Mouse (Mus musculus): Measurements from ENCODE around the gene Papolb. TPM values are rescaled to one million over a fixed set of nuclear protein-coding genes. Genes with fewer than 3 reads are reported as not detected.

Gene Papolb
- polyA plus RNA-seq, 1 experiment = 0.31 TPM

GRCm38 (mm10) chr5:142524711-142525464 lies 5.0 kb downstream of the Papolb start:
- Histone ChIP-seq H3K4me1 (ENCODE audit: control insufficient read depth, insufficient read depth, low read length) (no peaks in the 10 kb centered on the region), H3K4me3 (ENCODE audit: insufficient read depth, low read length) (no peak overlapping the region), H3K27ac (ENCODE audit: insufficient read depth, low read length) (no peak overlapping the region)
- TF ChIP-seq POLR2A (IDR thresholded peaks at IDR 0.05; ENCODE audit: extremely low read depth, insufficient read depth, low read length) (no peak), CTCF (IDR thresholded peaks at IDR 0.05; ENCODE audit: extremely low read depth, insufficient read depth, low read length) (no peak)

DNA sequence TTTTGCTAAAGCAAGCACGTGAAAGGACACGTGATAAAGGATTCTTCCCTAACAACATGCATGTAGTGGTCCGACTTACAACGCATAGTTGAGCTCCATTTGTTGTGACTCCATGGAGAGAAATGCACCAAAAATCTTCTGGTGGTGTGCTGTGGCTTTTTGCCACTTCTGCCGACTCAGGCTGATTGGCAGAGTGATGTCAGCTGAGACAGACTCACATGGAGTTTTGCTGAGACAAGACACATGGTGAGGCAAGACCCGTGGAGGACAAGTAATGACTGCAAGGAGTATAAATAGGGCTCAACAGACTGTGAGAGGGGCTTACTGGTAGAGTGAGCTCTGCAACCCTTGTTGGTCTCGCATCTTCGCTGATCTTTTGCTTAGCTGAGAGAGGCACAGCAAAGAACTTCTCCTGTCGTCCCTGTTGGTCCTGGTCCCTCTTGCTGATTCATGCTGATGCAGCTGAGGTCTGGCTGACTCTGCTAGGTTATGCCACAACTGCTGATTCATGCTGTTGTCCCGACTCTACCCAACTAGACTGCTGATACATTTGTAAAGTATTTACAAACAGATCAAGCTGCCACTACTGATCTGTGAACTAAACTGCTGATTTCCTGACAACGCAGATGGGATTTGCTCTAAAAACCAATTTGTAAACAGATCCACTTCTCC lies 8.5 kb downstream of the Papolb start:
- Histone ChIP-seq H3K27ac (ENCODE audit: insufficient read depth, low read length) (no peak overlapping the region), H3K4me3 (ENCODE audit: insufficient read depth, low read length) (no peak overlapping the region), H3K4me1 (ENCODE audit: control insufficient read depth, insufficient read depth, low read length) (peaks cover 3% of the 10 kb centered on the region; the same call in 1 of the 2 replicates)
- no peak for TF ChIP-seq POLR2A (IDR thresholded peaks at IDR 0.05; ENCODE audit: extremely low read depth, insufficient read depth, low read length)
- no peak for TF ChIP-seq CTCF (IDR thresholded peaks at IDR 0.05; ENCODE audit: extremely low read depth, insufficient read depth, low read length)

GRCm38 (mm10) chr5:142520360-142520759 lies 9.5 kb downstream of the Papolb start:
- H3K27ac ChIP-seq (ENCODE audit: insufficient read depth, low read length) = no peak overlapping the region
- TF ChIP-seq CTCF (IDR thresholded peaks at IDR 0.05; ENCODE audit: extremely low read depth, insufficient read depth, low read length) (no peak), POLR2A (IDR thresholded peaks at IDR 0.05; ENCODE audit: extremely low read depth, insufficient read depth, low read length) (no peak)
- peaks cover 3% of the 10 kb centered on the region; the same call in 1 of the 2 replicates for H3K4me1 ChIP-seq (ENCODE audit: control insufficient read depth, insufficient read depth, low read length)
- H3K4me3 ChIP-seq (ENCODE audit: insufficient read depth, low read length) = no peak overlapping the region

DNA sequence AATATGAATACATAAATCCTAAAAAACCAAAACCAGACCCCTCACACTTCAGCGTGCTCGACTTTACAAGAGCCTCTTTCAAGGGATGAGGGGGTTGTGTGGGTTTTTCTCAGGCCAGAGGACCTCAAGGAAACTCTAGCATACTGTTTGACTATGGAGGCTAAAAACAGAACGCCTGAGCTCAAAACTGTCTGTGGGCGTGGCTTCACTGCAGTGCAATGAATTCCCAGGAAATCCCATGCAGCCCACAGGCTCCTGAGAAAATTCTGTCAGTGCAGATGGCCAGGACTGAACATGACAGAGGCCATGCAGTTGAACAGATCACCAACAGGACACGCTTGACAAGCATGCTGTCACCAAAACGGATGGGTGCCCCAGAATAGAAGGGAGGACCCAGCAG lies 10.9 kb downstream of the Papolb start:
- TF ChIP-seq CTCF (IDR thresholded peaks at IDR 0.05; ENCODE audit: extremely low read depth, insufficient read depth, low read length) (no peak), POLR2A (IDR thresholded peaks at IDR 0.05; ENCODE audit: extremely low read depth, insufficient read depth, low read length) (no peak)
- no peak overlapping the region for H3K4me3 ChIP-seq (ENCODE audit: insufficient read depth, low read length)
- no peak overlapping the region for H3K27ac ChIP-seq (ENCODE audit: insufficient read depth, low read length)
- peaks cover 3% of the 10 kb centered on the region; the same call in 1 of the 2 replicates for H3K4me1 ChIP-seq (ENCODE audit: control insufficient read depth, insufficient read depth, low read length)

DNA sequence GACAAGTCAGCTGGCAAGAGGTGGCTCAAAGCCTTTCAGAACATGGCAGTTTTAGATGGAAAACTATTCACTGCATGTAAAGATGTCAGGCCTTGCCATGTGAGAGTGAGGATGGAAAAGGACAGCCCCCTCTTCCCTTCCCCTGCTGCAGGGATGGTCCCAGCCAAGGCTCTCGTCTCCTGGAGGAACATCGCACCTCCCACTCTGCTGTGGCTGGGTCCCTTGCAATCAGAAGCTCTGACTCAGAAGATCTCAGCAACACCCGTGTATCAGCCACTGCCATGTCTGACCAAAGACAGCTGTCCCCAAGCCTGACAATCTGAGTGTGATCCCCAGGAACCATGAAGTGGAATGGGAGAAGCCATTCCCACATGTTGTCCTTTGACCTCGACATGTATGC lies 17.8 kb downstream of the Papolb start:
- H3K4me1 ChIP-seq (ENCODE audit: control insufficient read depth, insufficient read depth, low read length) = peaks cover 2% of the 10 kb centered on the region; the same call in 1 of the 2 replicates

GRCm38 (mm10) chr5:142510061-142510414 lies 19.8 kb downstream of the Papolb start:
- Histone ChIP-seq H3K4me3 (ENCODE audit: insufficient read depth, low read length) (no peak overlapping the region), H3K27ac (ENCODE audit: insufficient read depth, low read length) (no peak overlapping the region), H3K4me1 (ENCODE audit: control insufficient read depth, insufficient read depth, low read length) (peaks cover 2% of the 10 kb centered on the region; the same call in 1 of the 2 replicates)
- TF ChIP-seq POLR2A (IDR thresholded peaks at IDR 0.05; ENCODE audit: extremely low read depth, insufficient read depth, low read length) (no peak), CTCF (IDR thresholded peaks at IDR 0.05; ENCODE audit: extremely low read depth, insufficient read depth, low read length) (no peak)

More for the DNA sequence above, 17.8 kb downstream of the Papolb start:
- Histone ChIP-seq H3K4me3 (ENCODE audit: insufficient read depth, low read length) (no peak overlapping the region), H3K27ac (ENCODE audit: insufficient read depth, low read length) (no peak overlapping the region)
- TF ChIP-seq CTCF (IDR thresholded peaks at IDR 0.05; ENCODE audit: extremely low read depth, insufficient read depth, low read length) (no peak), POLR2A (IDR thresholded peaks at IDR 0.05; ENCODE audit: extremely low read depth, insufficient read depth, low read length) (no peak)

DNA sequence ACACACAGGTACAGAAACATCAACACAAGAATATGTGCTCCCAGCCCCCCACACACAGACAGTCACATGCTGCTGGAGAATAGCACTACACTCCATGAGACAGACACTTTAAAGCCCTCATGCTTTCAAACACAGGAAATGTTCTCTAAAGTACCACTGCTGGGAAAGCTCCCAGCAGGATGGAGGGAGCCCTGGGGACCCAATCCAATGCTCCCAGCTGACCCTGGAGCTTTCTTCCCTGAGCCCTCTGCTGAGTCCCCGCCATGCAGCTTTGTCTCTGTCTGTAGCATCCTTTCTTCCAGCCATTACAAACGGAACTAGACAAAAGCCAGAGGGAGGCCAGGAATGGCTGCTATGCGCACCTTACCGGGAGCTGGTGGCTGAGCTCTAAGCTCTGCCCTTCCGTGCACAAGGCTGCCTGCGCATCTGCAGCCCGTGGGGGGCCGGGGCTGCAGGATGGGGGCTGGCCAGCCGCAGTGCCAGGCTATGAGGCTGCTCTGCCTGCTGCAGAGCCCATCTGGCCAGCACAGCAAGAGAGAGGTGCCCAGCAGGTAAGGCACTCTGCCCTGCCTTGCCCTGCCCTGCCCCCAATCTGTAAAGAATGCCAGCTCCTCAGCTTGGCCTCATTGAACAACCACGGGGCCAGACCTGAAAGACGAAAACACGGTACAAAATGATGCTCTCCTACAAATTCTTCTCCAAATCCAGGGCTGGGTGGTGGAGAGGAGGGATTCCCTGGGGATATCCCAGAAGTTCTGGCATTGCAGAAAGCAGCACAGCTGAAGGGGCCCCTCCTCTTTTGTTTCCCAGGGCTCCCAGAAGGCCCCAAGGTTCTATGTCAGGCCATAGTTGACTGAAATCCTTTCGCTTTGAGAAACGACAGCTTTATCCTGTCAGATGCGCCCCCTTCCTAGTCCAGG lies 20.5 kb downstream of the Papolb start:
- TF ChIP-seq CTCF (IDR thresholded peaks at IDR 0.05; ENCODE audit: extremely low read depth, insufficient read depth, low read length) = no peak
- TF ChIP-seq POLR2A (IDR thresholded peaks at IDR 0.05; ENCODE audit: extremely low read depth, insufficient read depth, low read length) = no peak
- Histone ChIP-seq H3K27ac (ENCODE audit: insufficient read depth, low read length) (no peak overlapping the region), H3K4me3 (ENCODE audit: insufficient read depth, low read length) (no peak overlapping the region), H3K4me1 (ENCODE audit: control insufficient read depth, insufficient read depth, low read length) (peaks cover 2% of the 10 kb centered on the region; the same call in 1 of the 2 replicates)

DNA sequence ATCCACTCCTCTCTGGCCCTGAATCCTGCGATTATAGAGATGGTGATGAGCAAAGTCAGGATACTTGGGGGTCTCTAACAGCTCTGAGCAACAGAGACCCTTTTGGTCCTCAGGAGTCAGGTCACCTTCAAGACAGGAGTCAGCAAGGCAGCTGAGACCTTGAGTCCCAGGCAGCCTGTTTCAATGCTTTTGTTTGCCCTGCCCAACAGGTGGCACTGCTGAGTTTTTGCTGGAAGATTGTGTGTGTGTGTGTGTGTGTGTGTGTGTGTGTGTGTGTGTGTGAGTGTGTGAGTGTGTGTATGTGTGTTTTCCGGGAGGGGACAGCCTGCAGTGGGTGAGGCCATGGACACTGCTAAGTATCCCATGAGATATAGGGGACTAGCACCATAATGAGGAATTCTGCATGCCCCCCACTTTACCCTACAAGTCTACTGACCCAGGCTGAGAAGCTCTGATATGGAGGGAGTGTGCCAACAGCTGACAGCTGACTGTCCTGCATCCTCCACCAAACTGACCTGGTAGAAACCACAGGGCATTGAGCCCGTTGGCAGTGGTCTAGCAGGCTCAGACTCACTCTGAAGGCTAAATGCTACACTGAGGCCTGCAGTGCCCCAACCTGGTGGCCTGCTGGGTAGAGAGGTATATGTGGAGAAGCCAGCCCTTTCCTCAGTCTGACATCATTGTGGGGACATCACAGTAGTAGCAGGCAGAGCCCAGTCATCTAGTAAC lies 24.0 kb downstream of the Papolb start:
- Histone ChIP-seq H3K4me1 (ENCODE audit: control insufficient read depth, insufficient read depth, low read length) (peaks cover 2% of the 10 kb centered on the region; the same call in 1 of the 2 replicates), H3K4me3 (ENCODE audit: insufficient read depth, low read length) (no peak overlapping the region), H3K27ac (ENCODE audit: insufficient read depth, low read length) (no peak overlapping the region)
- TF ChIP-seq POLR2A (IDR thresholded peaks at IDR 0.05; ENCODE audit: extremely low read depth, insufficient read depth, low read length) (no peak), CTCF (IDR thresholded peaks at IDR 0.05; ENCODE audit: extremely low read depth, insufficient read depth, low read length) (peak; percentile 48)

Data from cortical plate, adult 2 months (tissue).